Mouse (Mus musculus) CH12.LX (cell line): ENCODE measurements around the gene Myo18a. TPM values are rescaled to one million over a fixed set of nuclear protein-coding genes. Genes with fewer than 3 reads are reported as not detected.

Experiments used
- DNase-seq: peaks from one replicate; pipeline ENCODE4 v3.0.0-alpha.2; 2013; ENCODE audit errors: extremely low read depth
- H3K27ac ChIP-seq: 2 replicates; pipeline ENCODE4 v1.5.1; 2012; ENCODE audit warnings: low read depth, mild to moderate bottlenecking, control low read depth, moderate library complexity; ENCODE audit not compliant: insufficient read depth
- H3K27me3 ChIP-seq: replicated peaks from 2 replicates; pipeline ENCODE3; 2012; ENCODE audit warnings: inconsistent platforms
- H3K36me3 ChIP-seq, 2 experiments: replicated peaks in 1 of 2; 2 replicates each; pipeline versions ENCODE3 to v1.6.1; 2012; ENCODE audit warnings: inconsistent platforms in 1 of 2, low read length in 1 of 2, mild to moderate bottlenecking in 1 of 2, mixed read lengths in 1 of 2, moderate library complexity in 1 of 2; ENCODE audit not compliant: control insufficient read depth in 1 of 2, insufficient read depth in 1 of 2
- H3K4me1 ChIP-seq, 2 experiments: 2 replicates each; pipeline ENCODE4 v1.6.1; 2012; ENCODE audit warnings: inconsistent platforms in 1 of 2, moderate library complexity in 1 of 2; ENCODE audit not compliant: insufficient read depth in 2 of 2, control insufficient read depth in 1 of 2
- H3K4me2 ChIP-seq: 2 replicates; pipeline ENCODE4 v1.6.1; 2012; ENCODE audit warnings: low read depth, mild to moderate bottlenecking, control low read depth; ENCODE audit not compliant: poor library complexity, insufficient read depth, severe bottlenecking
- H3K4me3 ChIP-seq, 3 experiments: fragments of 150-350 bp in 1 of 3; sonication (generic) in 1 of 3; replicated peaks in 1 of 3; 2 replicates each; pipeline versions ENCODE3 to v1.5.1; 2011 to 2012; ENCODE audit warnings: low read depth in 2 of 3, low read length in 2 of 3, mild to moderate bottlenecking in 2 of 3, moderate library complexity in 2 of 3, control low read depth in 1 of 3, improper control_type of control experiment in 1 of 3, inconsistent platforms in 1 of 3, mixed read lengths in 1 of 3; ENCODE audit not compliant: poor library complexity in 1 of 3
- H3K79me2 ChIP-seq: replicated peaks from 2 replicates; pipeline ENCODE4 v1.6.1; 2012; ENCODE audit warnings: mild to moderate bottlenecking, moderate library complexity; ENCODE audit not compliant: control insufficient read depth, poor library complexity, insufficient read depth, severe bottlenecking; ENCODE audit errors: extremely low read depth
- H3K9ac ChIP-seq: 2 replicates; pipeline ENCODE4 v1.6.1; 2012; ENCODE audit warnings: low read depth, mild to moderate bottlenecking, control low read depth, moderate library complexity; ENCODE audit not compliant: insufficient read depth
- H3K9me3 ChIP-seq: replicated peaks from 2 replicates; pipeline ENCODE3; 2012; ENCODE audit warnings: low read length, inconsistent platforms, mixed read lengths
- BHLHE40 ChIP-seq: IDR thresholded peaks from 2 replicates; pipeline ENCODE4 v1.6.1; 2011; ENCODE audit warnings: mild to moderate bottlenecking, low read depth, low read length, improper control_type of control experiment
- CHD1 ChIP-seq: IDR thresholded peaks from 2 replicates; pipeline ENCODE4 v1.6.1; 2012; ENCODE audit warnings: low read depth, low read length, improper control_type of control experiment, inconsistent platforms
- CHD2 ChIP-seq: IDR thresholded peaks from 2 replicates; pipeline ENCODE4 v1.6.1; 2011; ENCODE audit warnings: low read length, improper control_type of control experiment
- E2F4 ChIP-seq: IDR thresholded peaks from 2 replicates; pipeline ENCODE4 v1.6.1; 2011; ENCODE audit warnings: low read depth, low read length, improper control_type of control experiment; ENCODE audit not compliant: insufficient replicate concordance
- ELF1 ChIP-seq: IDR thresholded peaks from 2 replicates; pipeline ENCODE4 v1.6.1; 2014; ENCODE audit warnings: low read depth, mild to moderate bottlenecking, inconsistent platforms, low read length, improper control_type of control experiment
- EP300 ChIP-seq: IDR thresholded peaks from 2 replicates; pipeline ENCODE4 v1.6.1; 2011; ENCODE audit warnings: low read length, improper control_type of control experiment
- ETS1 ChIP-seq: conservative IDR thresholded peaks from 2 replicates; pipeline ENCODE4 v1.6.1; 2012; ENCODE audit warnings: low read depth, mild to moderate bottlenecking, inconsistent platforms, low read length, improper control_type of control experiment, moderate library complexity
- GABPA ChIP-seq: IDR thresholded peaks from 2 replicates; pipeline ENCODE4 v1.6.1; 2012; ENCODE audit warnings: low read depth, low read length, improper control_type of control experiment, inconsistent platforms; ENCODE audit not compliant: insufficient replicate concordance
- HCFC1 ChIP-seq: IDR thresholded peaks from 2 replicates; pipeline ENCODE4 v1.6.1; 2012; ENCODE audit warnings: low read depth, mild to moderate bottlenecking, inconsistent platforms, low read length, improper control_type of control experiment
- JUN ChIP-seq: IDR thresholded peaks from 2 replicates; pipeline ENCODE4 v1.6.1; 2011; ENCODE audit warnings: low read depth, mild to moderate bottlenecking, low read length, improper control_type of control experiment, moderate library complexity; ENCODE audit not compliant: insufficient read depth
- KAT2A ChIP-seq: IDR thresholded peaks from 2 replicates; pipeline ENCODE4 v1.6.1; 2012; ENCODE audit warnings: low read length, improper control_type of control experiment, inconsistent platforms; ENCODE audit not compliant: insufficient replicate concordance
- MAFK ChIP-seq: IDR thresholded peaks from 2 replicates; pipeline ENCODE4 v1.6.1; 2011; ENCODE audit warnings: low read length, improper control_type of control experiment; ENCODE audit not compliant: insufficient replicate concordance
- MAX ChIP-seq: IDR thresholded peaks from 2 replicates; pipeline ENCODE4 v1.6.1; 2011; ENCODE audit warnings: low read length, improper control_type of control experiment
- MAZ ChIP-seq: IDR thresholded peaks from 2 replicates; pipeline ENCODE4 v1.6.1; 2012; ENCODE audit warnings: low read depth, mild to moderate bottlenecking, inconsistent platforms, low read length, improper control_type of control experiment, moderate library complexity
- MXI1 ChIP-seq: IDR thresholded peaks from 2 replicates; pipeline ENCODE4 v1.6.1; 2011; ENCODE audit warnings: mild to moderate bottlenecking, low read depth, low read length, improper control_type of control experiment
- MYC ChIP-seq: IDR thresholded peaks from 2 replicates; pipeline ENCODE4 v1.6.1; 2011; ENCODE audit warnings: low read depth, mild to moderate bottlenecking, improper control_type of control experiment, low read length
- NRF1 ChIP-seq: IDR thresholded peaks from 2 replicates; pipeline ENCODE4 v1.6.1; 2014; ENCODE audit warnings: low read depth, mild to moderate bottlenecking, inconsistent platforms, low read length, improper control_type of control experiment, moderate library complexity
- PAX5 ChIP-seq: IDR thresholded peaks from 2 replicates; pipeline ENCODE4 v1.6.1; 2012; ENCODE audit warnings: low read length, inconsistent platforms, mixed read lengths
- POLR2A ChIP-seq: IDR thresholded peaks from 2 replicates; pipeline ENCODE4 v1.6.1; 2011; ENCODE audit warnings: low read depth, mild to moderate bottlenecking, improper control_type of control experiment, low read length
- POLR2AphosphoS2 ChIP-seq: IDR thresholded peaks from 2 replicates; pipeline ENCODE4 v1.6.1; 2011; ENCODE audit warnings: low read depth, low read length, improper control_type of control experiment
- RAD21 ChIP-seq: IDR thresholded peaks from 2 replicates; pipeline ENCODE4 v1.6.1; 2011; ENCODE audit warnings: low read depth, mild to moderate bottlenecking, low read length, improper control_type of control experiment, moderate library complexity
- RCOR1 ChIP-seq: conservative IDR thresholded peaks from 2 replicates; pipeline ENCODE4 v1.6.1; 2012; ENCODE audit warnings: low read depth, mild to moderate bottlenecking, inconsistent platforms, low read length, improper control_type of control experiment
- TCF12 ChIP-seq: IDR thresholded peaks from 2 replicates; pipeline ENCODE4 v1.6.1; 2014; ENCODE audit warnings: low read depth, mild to moderate bottlenecking, inconsistent platforms, low read length, improper control_type of control experiment
- UBTF ChIP-seq: IDR thresholded peaks from 2 replicates; pipeline ENCODE4 v1.6.1; 2012; ENCODE audit warnings: low read depth, mild to moderate bottlenecking, inconsistent platforms, low read length, improper control_type of control experiment, moderate library complexity
- USF1 ChIP-seq: IDR thresholded peaks from 2 replicates; pipeline ENCODE4 v1.6.1; 2014; ENCODE audit warnings: low read depth, mild to moderate bottlenecking, inconsistent platforms, low read length, improper control_type of control experiment
- USF2 ChIP-seq: conservative IDR thresholded peaks from 2 replicates; pipeline ENCODE4 v1.6.1; 2011; ENCODE audit warnings: low read depth, low read length, improper control_type of control experiment
- ZKSCAN1 ChIP-seq: IDR thresholded peaks from 2 replicates; pipeline ENCODE4 v1.6.1; 2012; ENCODE audit warnings: low read depth, inconsistent platforms, low read length, improper control_type of control experiment, borderline replicate concordance
- ZMIZ1 ChIP-seq: IDR thresholded peaks from 2 replicates; pipeline ENCODE4 v1.6.1; 2012; ENCODE audit warnings: low read depth, mild to moderate bottlenecking, inconsistent platforms, low read length, improper control_type of control experiment
- dilution Hi-C: fragments of 300-500 bp; cut with MboI; formaldehyde crosslinking; loops from 2 replicates; pipeline ENCODE4 v1.14.3; 2020; ENCODE audit warnings: low sequenced_read_pairs; ENCODE audit not compliant: extremely low pct_unique_long_range_greater_than_20kb, extremely low pct_ligation_motif_present
- in situ Hi-C: fragments of 300-500 bp; cut with MboI; formaldehyde crosslinking; loops from 3 replicates; pipeline ENCODE4 v1.14.3; 2019; ENCODE audit warnings: low sequenced_read_pairs, low pct_ligation_motif_present, low pct_unique_long_range_greater_than_20kb, mixed read lengths
- polyA plus RNA-seq: library from polyadenylated mRNA; unstranded; fragments of >175 nt; gene quantifications from 2 replicates; pipeline ENCODE4 v1.2.1, GENCODE M21; 2012; ENCODE audit warnings: low read depth; ENCODE audit not compliant: insufficient read length
- total RNA-seq, 2 experiments: library from RNA; depleted of rRNA; stranded (reverse); fragments of 300-350 nt in 1 of 2; fragments of >200 nt in 1 of 2; gene quantifications; 2 replicates each; pipeline ENCODE4 v1.2.3; 2012 to 2014

The Myo18a gene
- total and polyA plus RNA-seq, 3 experiments, result 6.3 to 24.8 (median 16.8) TPM

DNA sequence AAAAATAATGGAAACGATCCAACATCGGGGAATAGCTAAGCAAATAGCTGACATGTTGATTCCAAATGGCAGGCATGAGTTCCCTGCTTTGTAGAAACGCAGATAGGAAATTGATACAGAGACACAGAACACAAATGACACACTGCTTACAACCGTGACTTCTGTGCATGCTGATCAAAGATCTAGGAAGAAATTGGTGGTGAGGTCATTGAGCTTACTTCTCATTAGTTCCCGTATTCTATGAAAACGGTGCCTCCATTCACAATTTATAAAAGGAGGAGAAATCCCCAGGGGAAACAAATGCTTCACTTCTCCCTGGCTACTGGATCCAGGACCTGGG lies 133.4 kb downstream of the Myo18a start:
- Histone ChIP-seq H3K79me2 (no peaks in the 10 kb centered on the region), H3K9ac (no peak overlapping the region), H3K27ac (no peak overlapping the region), H3K4me3 (no peak overlapping the region), H3K27me3 (peaks cover 20% of the 10 kb centered on the region), H3K9me3 (no peaks in the 10 kb centered on the region), H3K4me1 (peaks cover 4 to 12% of the 10 kb centered on the region in 2 experiments; a peak in 2 of 4 replicates), H3K4me2 (no peak overlapping the region), H3K36me3 (no peaks in the 10 kb centered on the region)
- in situ Hi-C loops (no loop called here), dilution Hi-C loops (no loop called here)
- TF ChIP-seq NRF1 (no peak), RCOR1 (no peak), ZMIZ1 (no peak), CHD1 (no peak), MAZ (no peak), CHD2 (no peak), POLR2AphosphoS2 (no peak), GABPA (no peak), MYC (no peak), POLR2A (no peak), MAX (no peak), ETS1 (no peak), RAD21 (no peak), UBTF (no peak), HCFC1 (no peak), EP300 (no peak)
- no peak for DNase-seq

DNA sequence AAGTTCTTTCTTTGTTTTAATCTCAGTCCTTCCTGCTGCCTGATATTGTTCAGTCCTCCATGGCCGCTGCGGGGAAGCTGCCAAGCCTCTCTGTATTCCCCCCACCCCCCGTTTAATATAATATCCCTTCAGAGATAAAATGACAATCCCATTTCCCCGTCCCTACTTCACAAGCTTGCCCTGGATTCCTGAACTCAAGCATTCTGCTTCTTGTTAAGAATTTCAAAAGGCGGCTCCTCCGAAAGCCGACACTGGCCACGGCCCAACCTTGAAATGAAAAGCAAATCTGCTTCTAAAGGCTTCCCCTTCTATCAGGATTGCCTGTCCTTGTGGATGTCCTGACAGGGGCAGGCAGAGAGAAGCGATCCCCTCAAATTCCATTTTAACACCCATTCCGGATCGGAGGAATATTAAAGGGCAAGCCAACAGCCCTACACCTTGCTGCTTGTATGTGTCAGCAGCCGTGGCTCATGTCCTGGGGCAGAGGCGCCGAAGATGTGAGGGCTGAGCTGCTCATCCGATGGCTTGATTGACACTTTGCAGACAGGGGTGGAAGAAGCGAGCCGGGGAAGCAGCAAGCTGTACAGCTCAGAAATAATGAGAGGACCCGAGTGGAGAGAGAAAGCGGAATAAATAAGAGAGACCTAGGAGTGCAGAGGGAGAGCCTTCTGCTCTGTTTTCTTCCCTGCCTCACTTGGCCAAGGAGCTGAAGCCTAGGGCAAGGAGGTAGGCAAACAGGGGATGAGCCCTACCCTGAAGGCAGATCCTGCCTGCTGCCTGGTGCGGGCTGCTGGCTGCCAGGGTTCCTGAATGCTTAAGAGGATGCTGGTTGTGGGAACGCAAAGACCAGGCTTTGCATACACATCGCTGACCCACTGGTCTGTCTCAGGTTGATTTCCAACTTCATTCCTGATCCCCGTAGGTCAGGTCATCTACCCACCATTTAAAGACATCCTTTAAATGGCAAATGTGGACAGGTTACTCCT lies 134.1 kb downstream of the Myo18a start:
- no peak overlapping the region for H3K4me3 ChIP-seq
- dilution Hi-C loops, result no loop called here

More for the DNA sequence above, 134.1 kb downstream of the Myo18a start:
- Histone ChIP-seq H3K79me2 (no peaks in the 10 kb centered on the region), H3K9ac (no peak overlapping the region), H3K27me3 (peaks cover 20% of the 10 kb centered on the region), H3K9me3 (no peaks in the 10 kb centered on the region), H3K36me3 (no peaks in the 10 kb centered on the region), H3K4me2 (no peak overlapping the region), H3K27ac (no peak overlapping the region), H3K4me1 (peaks cover 4 to 8% of the 10 kb centered on the region in 2 experiments; a peak in 2 of 4 replicates)
- in situ Hi-C loops, result no loop called here
- DNase-seq, result no peak
- no peak for TF ChIP-seq TCF12
- no peak for TF ChIP-seq UBTF
- no peak for TF ChIP-seq USF1
- TF ChIP-seq E2F4, result no peak
- no peak for TF ChIP-seq ZKSCAN1
- no peak for TF ChIP-seq JUN
- no peak for TF ChIP-seq BHLHE40
- TF ChIP-seq ZMIZ1, result no peak
- no peak for TF ChIP-seq KAT2A
- no peak for TF ChIP-seq USF2
- TF ChIP-seq PAX5, result no peak
- no peak for TF ChIP-seq MAZ
- TF ChIP-seq EP300, result no peak
- no peak for TF ChIP-seq MAFK
- TF ChIP-seq ELF1, result no peak
- TF ChIP-seq MXI1, result no peak
- no peak for TF ChIP-seq CHD2
